Mouse (Mus musculus) neural tube, embryonic 12.5 days (tissue): Measurements from ENCODE around the gene Otulin. TPM values are rescaled to one million over a fixed set of nuclear protein-coding genes. Genes with fewer than 3 reads are reported as not detected.
A peak's percentile ranks its signal among the peaks of the same experiment; 100 is the strongest.

Experiments
- ATAC-seq: fragments of 200-750 bp; cut with Nextera tagmentation; 2 replicates; pipeline ENCODE4 v1.8.0; 2017; ENCODE audit warnings: low read depth, mild to moderate bottlenecking, moderate TSS enrichment, moderate library complexity; ENCODE audit not compliant: low FRiP score
- H3K27ac ChIP-seq: fragments of 300-500 bp; sonication (generic); 2 replicates; pipeline ENCODE4 v1.5.1; 2016
- H3K27me3 ChIP-seq: fragments of 300-500 bp; sonication (generic); replicated peaks from 2 replicates; pipeline ENCODE4 v1.6.1; 2016; ENCODE audit warnings: mild to moderate bottlenecking
- H3K36me3 ChIP-seq: fragments of 300-500 bp; sonication (generic); 2 replicates; pipeline ENCODE4 v1.6.1; 2016; ENCODE audit warnings: mild to moderate bottlenecking
- H3K4me1 ChIP-seq: fragments of 300-500 bp; sonication (generic); 2 replicates; pipeline ENCODE4 v1.6.1; 2016
- H3K4me2 ChIP-seq: fragments of 300-500 bp; sonication (generic); replicated peaks from 2 replicates; pipeline ENCODE4 v1.6.1; 2016; ENCODE audit warnings: mild to moderate bottlenecking
- H3K4me3 ChIP-seq: fragments of 300-500 bp; sonication (generic); 2 replicates; pipeline ENCODE4 v1.5.1; 2016
- H3K9ac ChIP-seq: fragments of 300-500 bp; sonication (generic); 2 replicates; pipeline ENCODE4 v1.6.1; 2016; ENCODE audit warnings: mild to moderate bottlenecking
- H3K9me3 ChIP-seq: fragments of 300-500 bp; sonication (generic); 2 replicates; pipeline ENCODE4 v1.6.1; 2016; ENCODE audit warnings: mild to moderate bottlenecking
- WGBS: fragments of 180-500 bp; shearing (Covaris S2); methylation state at CpG from one replicate; pipeline ENCODE4 v1.1.7; 2016; 5-methylcytosine and 5-hydroxymethylcytosine counted together
- polyA plus RNA-seq: library from polyadenylated mRNA; unstranded; fragments of >200 nt; fragmentation: Nextera tagmentation; extraction: Ambion mirVana; gene quantifications from 2 replicates; pipeline ENCODE4 v1.2.1, GENCODE M21; 2016

The Otulin gene
- polyA plus RNA-seq, 1 experiment from 2014 or later: 32.8 TPM

DNA sequence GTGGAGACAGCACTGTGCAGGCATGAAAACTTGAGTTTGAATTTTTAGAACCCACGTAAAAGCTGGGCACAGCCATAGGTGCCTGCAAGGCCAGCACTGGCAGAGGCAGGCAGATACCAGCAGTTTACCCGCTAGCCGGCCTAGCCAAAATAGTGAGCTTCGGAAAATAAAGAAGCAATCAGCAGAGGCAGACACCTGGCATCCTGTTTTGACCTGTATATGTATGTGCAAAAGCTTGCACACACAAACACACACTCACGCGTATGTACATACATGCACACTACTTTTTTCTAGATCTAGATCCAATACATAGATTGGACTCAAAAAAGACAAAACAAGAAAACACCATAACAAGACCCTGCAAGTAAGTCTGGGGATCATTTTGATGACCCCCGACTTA lies 38.1 kb upstream of the Otulin start:
- 92% methylated on average over 7 of the region's 7 CpGs for WGBS
- no peak overlapping the region for H3K9ac ChIP-seq

DNA sequence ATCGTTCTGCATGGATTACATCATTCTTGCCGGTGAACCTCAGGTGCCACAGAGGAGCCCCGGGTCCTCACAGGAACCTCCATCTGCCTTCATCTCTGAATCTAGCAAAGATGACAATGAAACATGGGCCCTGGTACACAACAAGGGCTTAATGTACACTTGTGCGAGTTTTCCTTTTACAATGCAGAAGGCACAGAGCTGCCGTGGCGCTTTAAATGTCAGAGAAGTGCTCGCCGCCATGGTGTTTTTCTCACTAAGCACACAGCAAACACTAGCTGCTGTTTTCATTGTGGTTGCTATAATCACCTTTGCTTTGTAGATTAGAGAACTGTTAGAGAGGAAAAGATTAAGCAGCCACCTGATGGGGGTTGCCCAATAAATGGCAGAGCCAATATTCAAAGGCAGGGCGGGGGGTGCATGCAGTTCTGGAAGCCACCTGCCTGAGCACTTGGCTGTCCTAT lies 37.5 kb upstream of the Otulin start:
- ATAC-seq: no peak
- Histone ChIP-seq H3K4me3 (no peak overlapping the region), H3K9ac (no peak overlapping the region), H3K4me1 (no peaks in the 10 kb centered on the region; the same call in 1 of the 2 replicates), H3K9me3 (no peaks in the 10 kb centered on the region), H3K27me3 (no peaks in the 10 kb centered on the region), H3K27ac (no peak overlapping the region), H3K36me3 (no peaks in the 10 kb centered on the region), H3K4me2 (no peak overlapping the region)
- 79% methylated on average over 9 of the region's 9 CpGs for WGBS

More for the DNA sequence above, 38.1 kb upstream of the Otulin start:
- H3K36me3 ChIP-seq: no peaks in the 10 kb centered on the region
- H3K9me3 ChIP-seq: no peaks in the 10 kb centered on the region
- H3K4me2 ChIP-seq: no peak overlapping the region
- ATAC-seq: no peak
- no peaks in the 10 kb centered on the region; the same call in 1 of the 2 replicates for H3K4me1 ChIP-seq
- H3K27ac ChIP-seq: no peak overlapping the region
- no peaks in the 10 kb centered on the region for H3K27me3 ChIP-seq
- H3K4me3 ChIP-seq: no peak overlapping the region

DNA sequence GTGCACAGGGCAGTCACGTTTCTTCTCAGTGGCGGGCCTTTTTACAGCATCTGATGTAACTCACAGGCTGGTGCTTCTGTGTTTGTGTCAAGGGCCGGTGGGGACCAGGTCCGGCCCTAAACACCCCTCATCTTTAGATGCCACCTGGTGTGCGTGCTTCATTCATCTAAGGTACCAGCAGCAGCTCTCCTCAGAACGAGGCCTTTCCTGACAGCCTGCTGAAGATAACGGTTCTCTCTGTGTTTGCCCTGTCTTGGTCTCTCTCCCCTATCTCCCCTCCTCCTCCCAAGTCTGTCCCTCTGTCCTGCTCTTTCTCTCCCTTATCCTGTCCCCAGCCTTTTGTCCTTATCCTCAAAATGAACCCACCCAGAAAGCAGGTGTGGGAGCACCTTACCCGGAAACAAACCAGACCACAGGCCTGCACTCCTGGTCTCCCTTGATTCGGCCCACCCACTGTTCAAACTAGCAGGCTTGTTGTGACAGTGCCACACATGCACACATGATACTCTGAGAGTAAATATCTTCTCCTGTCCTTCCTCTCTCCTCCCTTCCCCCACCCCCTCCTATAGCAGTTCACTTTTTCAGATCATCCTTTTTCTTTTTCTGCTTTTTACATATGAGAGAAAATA lies 36.5 kb upstream of the Otulin start:
- Histone ChIP-seq H3K27me3 (no peaks in the 10 kb centered on the region), H3K9ac (no peak overlapping the region), H3K9me3 (no peaks in the 10 kb centered on the region), H3K4me2 (no peak overlapping the region), H3K4me1 (no peaks in the 10 kb centered on the region; the same call in 1 of the 2 replicates), H3K27ac (no peak overlapping the region), H3K4me3 (no peak overlapping the region), H3K36me3 (no peaks in the 10 kb centered on the region)
- ATAC-seq: no peak
- 68% methylated on average over 9 of the region's 9 CpGs for WGBS

DNA sequence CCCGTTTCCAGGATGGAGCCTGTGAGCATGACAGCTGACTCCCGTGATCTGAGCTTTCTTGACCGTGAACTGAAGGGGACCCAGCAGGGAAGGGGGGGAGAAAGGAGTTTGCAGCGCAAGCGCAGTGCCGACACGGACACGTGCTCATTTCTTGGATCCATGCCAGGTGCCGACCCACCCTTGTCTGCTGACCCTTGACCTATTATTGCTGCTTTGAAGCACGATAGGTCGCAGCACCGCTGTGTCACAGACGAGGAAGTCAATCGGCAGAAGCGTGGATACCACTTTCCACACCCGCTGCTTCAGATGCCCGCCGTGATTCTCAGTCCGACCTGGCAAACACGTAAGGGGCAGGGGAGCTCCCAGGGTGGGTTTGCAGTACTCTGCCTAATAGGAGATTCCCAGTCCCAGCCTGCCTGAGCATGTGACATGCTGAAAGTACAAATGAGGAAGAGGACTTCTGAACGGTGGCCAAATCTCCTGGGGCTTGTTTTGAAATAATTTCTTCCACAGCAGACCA lies 35.0 kb upstream of the Otulin start:
- peak; percentile 44 for ATAC-seq
- 64% methylated on average over 21 of the region's 21 CpGs for WGBS
- no peak overlapping the region for H3K4me3 ChIP-seq

DNA sequence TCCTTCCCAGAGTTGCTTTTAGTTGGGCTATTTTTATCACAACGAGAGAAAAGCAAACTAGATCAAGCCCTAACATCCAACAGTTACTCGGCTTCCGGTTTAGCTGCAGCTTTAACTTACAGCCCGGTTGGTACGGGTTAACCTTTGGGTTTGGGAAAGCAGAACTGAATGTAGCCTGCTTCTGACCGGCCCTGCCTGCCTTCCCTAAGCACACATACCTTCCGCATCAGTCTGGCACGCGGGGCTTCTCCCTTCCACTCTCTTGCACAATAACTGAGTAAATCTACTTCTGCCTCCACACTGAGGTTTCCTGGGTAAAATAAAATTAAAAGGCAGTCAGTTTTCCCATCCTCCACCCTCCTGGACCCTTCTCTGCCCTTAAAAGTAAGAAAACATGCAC lies 33.6 kb upstream of the Otulin start:
- Histone ChIP-seq H3K27ac (no peak overlapping the region), H3K36me3 (no peaks in the 10 kb centered on the region), H3K4me3 (no peak overlapping the region), H3K4me1 (no peaks in the 10 kb centered on the region; the same call in 1 of the 2 replicates), H3K9me3 (no peaks in the 10 kb centered on the region), H3K9ac (no peak overlapping the region), H3K27me3 (no peaks in the 10 kb centered on the region), H3K4me2 (no peak overlapping the region)
- no peak for ATAC-seq
- 95% methylated on average over 9 of the region's 9 CpGs for WGBS

More for the DNA sequence above, 35.0 kb upstream of the Otulin start:
- no peaks in the 10 kb centered on the region for H3K9me3 ChIP-seq
- H3K9ac ChIP-seq: no peak overlapping the region
- H3K4me1 ChIP-seq: no peaks in the 10 kb centered on the region; the same call in 1 of the 2 replicates
- no peaks in the 10 kb centered on the region for H3K36me3 ChIP-seq
- peak overlapping the region; percentile 45 for H3K4me2 ChIP-seq
- H3K27ac ChIP-seq: no peak overlapping the region
- no peaks in the 10 kb centered on the region for H3K27me3 ChIP-seq

DNA sequence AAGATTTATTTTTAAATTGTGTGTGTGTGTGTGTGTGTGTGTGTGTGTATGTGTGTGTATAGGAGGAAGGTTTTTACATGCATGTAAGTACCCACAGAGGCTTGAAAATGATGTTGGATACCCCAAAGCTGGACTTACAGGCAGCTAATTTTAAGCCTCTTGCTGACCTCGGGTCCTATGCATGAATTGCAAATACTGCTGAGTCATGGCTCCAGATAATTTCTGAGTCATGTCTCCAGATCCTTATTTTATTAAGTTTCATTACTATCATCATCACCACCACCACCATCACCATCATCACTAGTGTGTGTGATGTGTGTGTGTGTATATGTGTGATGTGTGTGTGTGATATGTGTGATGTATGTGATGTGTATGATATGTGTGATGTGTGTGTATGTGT lies 32.2 kb upstream of the Otulin start:
- H3K9me3 ChIP-seq: no peaks in the 10 kb centered on the region
- ATAC-seq: no peak
- no peak overlapping the region for H3K4me2 ChIP-seq
- H3K4me3 ChIP-seq: no peak overlapping the region
- H3K36me3 ChIP-seq: no peaks in the 10 kb centered on the region
- no peaks in the 10 kb centered on the region; the same call in 1 of the 2 replicates for H3K4me1 ChIP-seq
- 85% methylated on average over 1 of the region's 1 CpGs for whole genome bisulfite sequencing
- H3K27ac ChIP-seq: no peak overlapping the region
- no peak overlapping the region for H3K9ac ChIP-seq
- H3K27me3 ChIP-seq: no peaks in the 10 kb centered on the region

DNA sequence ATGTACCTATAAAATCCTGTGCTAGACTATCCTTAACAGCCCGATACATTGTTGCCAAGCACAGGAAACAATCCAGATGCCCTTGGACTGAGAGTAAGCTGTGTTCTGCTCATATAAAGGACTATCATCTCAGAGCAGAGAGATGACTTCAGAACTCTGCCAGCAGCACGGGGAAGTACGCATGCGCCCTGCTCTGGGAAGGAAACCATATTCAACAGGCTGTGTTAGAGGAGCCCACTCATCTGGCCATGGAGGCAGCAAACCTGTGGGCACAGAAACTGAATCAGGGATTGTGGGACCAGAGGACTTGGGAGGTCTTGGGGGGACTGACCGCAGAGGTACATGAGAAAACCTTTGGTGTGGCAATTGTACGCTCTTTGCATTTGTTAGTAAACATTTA lies 31.2 kb upstream of the Otulin start:
- no peak overlapping the region for H3K9ac ChIP-seq
- 92% methylated on average over 6 of the region's 6 CpGs for WGBS
- no peak overlapping the region for H3K27ac ChIP-seq
- H3K9me3 ChIP-seq: no peaks in the 10 kb centered on the region
- no peak for ATAC-seq
- no peaks in the 10 kb centered on the region for H3K27me3 ChIP-seq
- H3K4me2 ChIP-seq: no peak overlapping the region
- H3K4me3 ChIP-seq: no peak overlapping the region
- no peaks in the 10 kb centered on the region; the same call in 1 of the 2 replicates for H3K4me1 ChIP-seq
- H3K36me3 ChIP-seq: no peaks in the 10 kb centered on the region

DNA sequence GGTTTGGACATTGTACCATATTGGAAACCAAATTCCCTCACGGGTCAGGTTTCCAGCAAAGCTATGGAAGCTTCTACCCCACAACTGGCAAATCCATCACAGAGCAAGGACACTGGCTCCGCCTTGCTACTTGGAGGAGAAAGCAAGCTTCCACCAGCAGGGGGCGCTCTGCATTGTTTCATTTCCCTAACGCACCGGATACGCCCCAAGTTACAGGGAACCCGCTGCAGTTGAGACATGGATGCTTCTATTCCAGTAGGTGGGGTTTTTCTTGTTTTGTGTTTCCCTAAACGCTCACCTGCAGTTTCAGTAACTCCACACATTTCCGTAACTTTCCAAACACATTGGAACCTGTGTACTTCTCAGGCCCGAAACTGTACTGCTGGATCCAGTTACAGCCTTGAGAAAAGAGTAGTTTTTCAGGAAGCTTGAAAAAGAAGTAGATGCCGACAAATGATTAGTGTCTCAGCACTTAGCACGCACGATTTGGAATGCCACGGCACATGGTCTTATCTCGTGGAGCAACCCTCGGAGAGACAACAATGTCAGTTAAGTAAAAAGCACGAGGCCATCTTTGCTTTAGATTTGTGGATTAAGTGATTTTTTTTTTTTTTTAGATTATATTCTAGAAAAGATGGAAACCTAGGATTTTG lies 29.2 kb upstream of the Otulin start:
- Histone ChIP-seq H3K9ac (no peak overlapping the region), H3K4me2 (no peak overlapping the region), H3K9me3 (no peaks in the 10 kb centered on the region), H3K4me3 (no peak overlapping the region), H3K27me3 (no peaks in the 10 kb centered on the region), H3K27ac (no peak overlapping the region), H3K4me1 (no peaks in the 10 kb centered on the region), H3K36me3 (no peaks in the 10 kb centered on the region)
- peak; percentile 41; the same call in 1 of the 2 replicates for ATAC-seq
- 47% methylated on average over 17 of the region's 17 CpGs for WGBS

DNA sequence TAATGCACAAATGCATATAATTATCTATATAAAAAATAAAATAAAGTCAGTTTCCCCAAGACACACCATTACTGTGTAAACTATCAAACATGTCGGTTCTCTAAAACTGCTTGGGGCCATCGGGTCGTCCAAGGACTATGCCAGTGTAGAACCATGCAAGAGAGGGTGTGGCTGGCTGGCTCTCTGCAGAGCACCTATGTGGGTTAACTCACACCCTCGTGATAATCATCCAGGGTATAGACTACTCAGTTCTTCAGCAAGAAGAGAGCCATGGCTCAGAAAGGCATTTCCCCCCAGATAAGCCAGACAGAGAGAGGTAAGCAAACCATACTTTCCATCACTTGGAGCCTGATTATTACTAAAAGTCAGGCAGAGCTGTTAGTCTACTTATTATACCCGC lies 28.6 kb upstream of the Otulin start:
- Histone ChIP-seq H3K4me2 (no peak overlapping the region), H3K9me3 (no peaks in the 10 kb centered on the region), H3K4me1 (no peaks in the 10 kb centered on the region), H3K36me3 (no peaks in the 10 kb centered on the region), H3K4me3 (no peak overlapping the region), H3K9ac (no peak overlapping the region), H3K27me3 (no peaks in the 10 kb centered on the region), H3K27ac (no peak overlapping the region)
- no peak for ATAC-seq
- 84% methylated on average over 5 of the region's 5 CpGs for WGBS

DNA sequence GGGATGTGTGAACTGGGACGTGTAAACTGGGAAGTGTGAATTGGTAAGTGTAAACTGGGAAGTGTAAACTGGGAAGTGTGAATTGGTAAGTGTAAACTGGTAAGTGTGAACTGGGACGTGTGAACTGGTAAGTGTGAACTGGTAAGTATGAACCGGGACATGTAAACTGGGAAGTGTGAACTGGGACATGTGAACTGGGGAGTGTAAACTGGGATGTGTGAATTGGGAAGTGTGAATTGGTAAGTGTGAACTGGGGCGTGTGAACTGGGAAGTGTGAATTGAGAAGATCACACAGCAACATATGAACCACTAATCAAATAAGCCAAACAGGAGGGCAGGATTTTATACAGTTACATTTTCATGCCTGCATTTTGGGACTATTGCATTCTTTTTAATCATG lies 27.9 kb upstream of the Otulin start:
- no peak overlapping the region for H3K4me3 ChIP-seq
- H3K36me3 ChIP-seq: no peaks in the 10 kb centered on the region
- ATAC-seq: no peak
- no peaks in the 10 kb centered on the region for H3K4me1 ChIP-seq
- no peaks in the 10 kb centered on the region for H3K9me3 ChIP-seq
- H3K9ac ChIP-seq: no peak overlapping the region
- H3K27me3 ChIP-seq: no peaks in the 10 kb centered on the region
- WGBS: 90% methylated on average over 4 of the region's 4 CpGs
- no peak overlapping the region for H3K27ac ChIP-seq
- H3K4me2 ChIP-seq: no peak overlapping the region

DNA sequence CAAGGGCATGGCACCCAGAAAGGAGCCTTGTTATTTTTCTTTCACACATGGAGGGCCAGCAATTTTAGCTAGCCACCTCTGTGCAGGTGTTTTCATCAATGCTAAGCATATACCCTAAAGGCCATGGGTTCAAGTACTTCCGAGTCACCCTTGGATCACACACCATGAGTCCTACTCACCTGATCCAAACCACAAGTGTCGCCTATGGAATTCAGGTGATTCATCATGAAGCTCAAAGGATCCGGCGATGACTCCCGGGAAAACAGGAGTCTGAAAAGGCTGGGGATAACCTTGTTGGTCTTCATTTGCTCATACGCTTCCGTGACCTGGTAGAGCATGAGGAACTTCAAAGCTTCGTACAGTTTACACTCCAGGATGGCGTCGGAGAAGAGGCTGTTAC lies 27.4 kb upstream of the Otulin start:
- H3K4me1 ChIP-seq: no peaks in the 10 kb centered on the region
- H3K27me3 ChIP-seq: no peaks in the 10 kb centered on the region
- 95% methylated on average over 10 of the region's 10 CpGs for WGBS
- H3K9ac ChIP-seq: no peak overlapping the region
- no peak overlapping the region for H3K4me2 ChIP-seq
- ATAC-seq: no peak
- H3K36me3 ChIP-seq: no peaks in the 10 kb centered on the region
- H3K4me3 ChIP-seq: no peak overlapping the region
- no peak overlapping the region for H3K27ac ChIP-seq
- H3K9me3 ChIP-seq: no peaks in the 10 kb centered on the region

DNA sequence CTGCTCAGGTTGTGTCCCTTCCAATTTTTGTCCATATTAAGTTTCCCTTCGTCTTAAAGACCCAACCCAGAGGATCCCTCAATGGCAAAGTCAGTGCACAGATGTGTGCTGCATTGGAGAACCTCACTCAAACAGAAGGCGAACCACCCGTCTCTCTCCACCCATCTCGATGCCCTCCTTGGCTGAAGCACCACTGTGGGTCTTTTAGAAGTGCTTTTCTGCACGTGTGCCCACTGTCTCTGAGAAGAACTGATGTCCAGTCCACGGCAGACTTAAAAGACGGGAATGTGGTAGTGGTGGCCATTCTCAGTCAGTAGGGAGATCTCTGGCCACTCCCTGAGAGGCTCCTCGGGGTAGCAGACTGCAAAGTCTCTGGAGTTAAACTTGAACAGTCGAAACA lies 26.1 kb upstream of the Otulin start:
- Histone ChIP-seq H3K27me3 (no peaks in the 10 kb centered on the region), H3K27ac (no peak overlapping the region), H3K4me3 (no peak overlapping the region), H3K36me3 (no peaks in the 10 kb centered on the region), H3K9ac (no peak overlapping the region), H3K9me3 (no peaks in the 10 kb centered on the region), H3K4me2 (no peak overlapping the region), H3K4me1 (no peaks in the 10 kb centered on the region)
- no peak for ATAC-seq
- 83% methylated on average over 9 of the region's 9 CpGs for WGBS
